Mouse (Mus musculus): Measurements from ENCODE around the gene Sarnp. TPM values are rescaled to one million over a fixed set of nuclear protein-coding genes. Genes with fewer than 3 reads are reported as not detected.

The Sarnp gene
- polyA plus RNA-seq, 1 experiment, result 12.3 TPM

DNA sequence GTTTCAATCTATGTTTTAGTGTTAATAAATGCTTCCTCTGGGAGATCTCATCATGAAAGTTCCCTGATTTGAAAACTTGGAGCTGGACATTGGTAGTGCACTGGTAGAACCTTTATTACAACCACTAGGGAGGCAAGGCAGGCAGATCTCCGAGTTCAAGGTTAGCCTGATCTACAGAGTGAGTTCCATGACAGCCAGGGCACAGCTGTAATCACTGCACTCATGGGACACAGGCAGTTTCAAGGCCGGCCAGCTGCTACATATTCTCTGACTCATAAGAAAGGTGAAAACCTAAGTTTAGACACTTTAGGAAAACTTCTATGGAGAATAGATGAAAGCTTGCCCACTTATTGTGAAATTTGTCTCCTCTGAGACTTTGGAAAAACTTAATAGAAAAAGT is 61.7 kb downstream of the Sarnp start:
- no peak for DNase-seq
- Histone ChIP-seq H3K4me3 (ENCODE audit: control insufficient read depth, insufficient read depth, low read length) (no peak overlapping the region), H3K27ac (ENCODE audit: control insufficient read depth, insufficient read depth, low read length) (no peak overlapping the region), H3K4me1 (replicated peaks; ENCODE audit: control insufficient read depth, insufficient read depth, low read length) (no peaks in the 10 kb centered on the region), H3K36me3 (ENCODE audit: control insufficient read depth, insufficient read depth, low read length) (peaks cover 33% of the 10 kb centered on the region), H3K27me3 (ENCODE audit: control insufficient read depth, insufficient read depth, low read length) (no peaks in the 10 kb centered on the region)
- TF ChIP-seq CTCF (IDR thresholded peaks at IDR 0.05; ENCODE audit: borderline replicate concordance, control insufficient read depth, extremely low read depth, insufficient read depth, low read length, poor library complexity) (no peak), POLR2A (IDR thresholded peaks at IDR 0.05; ENCODE audit: control insufficient read depth, extremely low read depth, insufficient read depth, low read length, poor library complexity) (no peak)
- WGBS, result 94% methylated on average over 2 of the region's 2 CpGs

DNA sequence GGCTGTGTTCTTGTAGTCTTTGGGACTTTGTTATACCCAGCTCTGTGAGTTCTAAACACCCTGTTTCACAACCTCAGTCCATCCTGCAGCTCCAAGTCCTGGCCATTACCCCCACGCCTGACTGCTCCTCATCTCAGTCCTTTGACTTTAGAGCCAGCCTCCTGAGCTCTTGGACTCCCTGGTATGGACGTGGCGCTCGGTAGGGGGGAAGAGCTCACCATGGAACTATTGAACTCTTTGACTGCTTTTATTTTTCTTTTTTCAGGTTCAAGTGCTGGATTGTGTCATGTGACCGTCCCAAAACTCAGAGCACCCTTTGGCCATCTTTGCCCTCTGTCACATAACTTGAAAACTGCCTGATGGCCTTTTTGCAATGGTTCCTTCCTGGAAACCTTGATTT is 64.9 kb downstream of the Sarnp start:
- 98% methylated on average over 5 of the region's 5 CpGs for WGBS
- H3K27me3 ChIP-seq (ENCODE audit: control insufficient read depth, insufficient read depth, low read length), result no peaks in the 10 kb centered on the region
- DNase-seq, result no peak
- no peaks in the 10 kb centered on the region for H3K4me1 ChIP-seq (replicated peaks; ENCODE audit: control insufficient read depth, insufficient read depth, low read length)
- peaks cover 16% of the 10 kb centered on the region for H3K36me3 ChIP-seq (ENCODE audit: control insufficient read depth, insufficient read depth, low read length)
- H3K4me3 ChIP-seq (ENCODE audit: control insufficient read depth, insufficient read depth, low read length), result no peak overlapping the region
- H3K27ac ChIP-seq (ENCODE audit: control insufficient read depth, insufficient read depth, low read length), result no peak overlapping the region
- TF ChIP-seq POLR2A (IDR thresholded peaks at IDR 0.05; ENCODE audit: control insufficient read depth, extremely low read depth, insufficient read depth, low read length, poor library complexity) (no peak), CTCF (IDR thresholded peaks at IDR 0.05; ENCODE audit: borderline replicate concordance, control insufficient read depth, extremely low read depth, insufficient read depth, low read length, poor library complexity) (no peak)

DNA sequence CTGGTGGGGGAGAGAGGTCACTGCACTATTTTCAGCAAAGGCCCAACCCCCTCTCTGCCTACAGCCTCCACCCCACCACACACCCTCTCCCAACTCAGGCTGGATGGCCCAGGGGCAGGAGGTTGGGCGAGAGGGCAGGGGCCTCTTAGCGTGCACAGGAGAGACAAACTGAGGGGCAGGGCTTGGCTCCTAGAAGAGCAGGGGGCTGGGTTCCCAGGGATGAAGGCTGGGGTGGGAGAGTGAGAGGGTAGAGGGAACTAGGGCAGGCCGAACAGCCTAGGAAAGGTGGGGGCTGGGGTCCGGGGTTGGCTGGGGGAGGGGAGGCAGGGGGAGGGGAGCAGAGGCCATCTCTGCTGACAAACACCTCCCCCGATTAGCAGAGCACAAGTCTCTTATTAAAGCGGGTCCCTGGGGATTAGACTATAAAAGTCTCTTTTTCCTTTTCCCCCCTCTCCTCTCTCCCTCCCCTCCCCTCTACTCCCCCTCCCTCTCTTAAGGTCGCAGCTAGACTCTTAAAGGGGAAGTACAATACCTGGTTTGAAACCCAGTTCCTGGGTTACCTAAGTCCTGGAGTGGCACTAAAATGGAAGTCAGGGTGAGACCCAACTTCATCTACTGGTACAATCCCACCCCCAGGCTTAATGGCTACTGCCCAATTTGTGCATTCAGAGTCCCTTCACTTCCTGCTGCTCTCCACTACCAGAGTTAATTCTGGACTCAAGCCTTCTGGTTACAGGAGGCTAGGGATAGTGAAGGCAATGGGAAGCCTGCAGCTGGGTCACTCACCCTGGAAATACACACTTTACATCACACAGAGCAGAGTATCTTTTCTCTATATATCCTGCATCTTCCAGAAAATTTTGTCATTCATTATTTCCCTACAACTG is 72.1 kb downstream of the Sarnp start:
- TF ChIP-seq POLR2A (IDR thresholded peaks at IDR 0.05; ENCODE audit: control insufficient read depth, extremely low read depth, insufficient read depth, low read length, poor library complexity) (no peak), CTCF (IDR thresholded peaks at IDR 0.05; ENCODE audit: borderline replicate concordance, control insufficient read depth, extremely low read depth, insufficient read depth, low read length, poor library complexity) (no peak)
- Histone ChIP-seq H3K27ac (ENCODE audit: control insufficient read depth, insufficient read depth, low read length) (no peak overlapping the region), H3K4me1 (replicated peaks; ENCODE audit: control insufficient read depth, insufficient read depth, low read length) (peaks cover 19% of the 10 kb centered on the region), H3K36me3 (ENCODE audit: control insufficient read depth, insufficient read depth, low read length) (no peaks in the 10 kb centered on the region), H3K27me3 (ENCODE audit: control insufficient read depth, insufficient read depth, low read length) (no peaks in the 10 kb centered on the region), H3K4me3 (ENCODE audit: control insufficient read depth, insufficient read depth, low read length) (no peak overlapping the region)
- 26% methylated on average over 7 of the region's 7 CpGs for WGBS
- DNase-seq, result no peak

DNA sequence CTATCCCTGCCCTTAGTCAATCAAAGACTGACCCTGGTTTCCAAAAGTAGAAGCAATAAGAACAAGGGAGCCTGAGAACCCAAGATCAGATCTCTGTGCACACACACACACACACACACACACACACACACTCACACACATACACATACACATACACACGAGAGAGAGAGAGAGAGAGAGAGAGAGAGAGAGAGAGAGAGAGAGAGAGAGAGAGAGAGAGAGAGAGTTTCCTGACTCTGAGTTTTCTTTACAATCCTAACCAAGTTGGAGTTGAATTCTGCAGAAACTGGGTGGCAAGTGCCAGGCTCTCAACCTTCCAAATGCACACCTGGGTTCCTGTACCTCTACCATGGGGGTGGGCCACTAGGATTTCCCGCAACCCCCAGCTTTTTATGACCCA is 72.7 kb downstream of the Sarnp start:
- Histone ChIP-seq H3K27ac (ENCODE audit: control insufficient read depth, insufficient read depth, low read length) (no peak overlapping the region), H3K4me1 (replicated peaks; ENCODE audit: control insufficient read depth, insufficient read depth, low read length) (peaks cover 19% of the 10 kb centered on the region), H3K4me3 (ENCODE audit: control insufficient read depth, insufficient read depth, low read length) (no peak overlapping the region), H3K36me3 (ENCODE audit: control insufficient read depth, insufficient read depth, low read length) (no peaks in the 10 kb centered on the region), H3K27me3 (ENCODE audit: control insufficient read depth, insufficient read depth, low read length) (peaks cover 2% of the 10 kb centered on the region; the same call in 1 of the 2 replicates)
- DNase-seq, result no peak
- WGBS, result 81% methylated on average over 1 of the region's 2 CpGs
- no peak for TF ChIP-seq CTCF (IDR thresholded peaks at IDR 0.05; ENCODE audit: borderline replicate concordance, control insufficient read depth, extremely low read depth, insufficient read depth, low read length, poor library complexity)
- TF ChIP-seq POLR2A (IDR thresholded peaks at IDR 0.05; ENCODE audit: control insufficient read depth, extremely low read depth, insufficient read depth, low read length, poor library complexity), result no peak

DNA sequence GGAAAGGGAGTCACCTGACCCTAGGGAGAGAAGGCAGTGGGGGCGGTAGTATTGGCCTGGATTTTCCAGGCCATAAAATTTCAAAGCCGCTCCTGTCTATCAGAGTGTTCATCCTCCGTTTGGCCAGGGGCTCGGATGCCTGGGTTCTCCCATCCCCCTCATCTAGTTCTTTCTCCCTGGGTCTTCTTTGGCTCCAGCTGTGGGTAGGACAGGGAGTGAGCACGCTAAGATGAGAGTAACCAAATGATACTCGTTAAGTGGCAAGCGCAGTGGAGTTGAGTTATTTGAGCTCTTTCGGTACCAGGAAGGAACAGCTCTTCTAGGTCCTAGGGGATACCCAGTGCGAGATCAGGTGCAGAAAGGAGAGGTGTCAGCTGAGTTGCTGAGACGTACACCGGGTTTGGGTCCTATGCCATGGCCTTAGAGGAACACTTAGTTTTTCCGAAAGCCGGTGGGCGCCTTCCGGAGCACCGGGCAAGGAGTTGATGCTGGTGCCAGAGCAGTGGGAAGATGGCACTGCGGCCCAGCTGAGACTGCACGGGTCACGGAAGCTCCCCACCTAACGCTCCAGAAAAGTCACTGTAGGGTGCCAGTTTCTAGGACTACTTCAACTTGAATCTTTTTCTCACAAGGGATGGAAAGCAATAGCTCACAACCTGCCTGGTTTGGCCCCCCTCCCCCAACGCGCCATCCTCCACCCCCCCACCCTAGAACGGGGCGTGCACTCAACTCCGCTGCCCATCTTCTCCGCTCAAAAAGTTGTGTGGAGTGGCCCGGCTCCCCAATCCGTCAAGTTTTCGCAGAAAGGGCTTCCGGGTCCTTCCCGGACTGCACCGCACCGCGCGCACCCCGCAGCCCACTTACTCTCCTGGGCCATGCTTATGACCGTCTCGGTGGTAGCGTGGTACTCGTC is 73.5 kb downstream of the Sarnp start:
- WGBS, result 6% methylated on average over 40 of the region's 40 CpGs
- DNase-seq, result peak; percentile 37
- TF ChIP-seq CTCF (IDR thresholded peaks at IDR 0.05; ENCODE audit: borderline replicate concordance, control insufficient read depth, extremely low read depth, insufficient read depth, low read length, poor library complexity), result no peak
- no peak for TF ChIP-seq POLR2A (IDR thresholded peaks at IDR 0.05; ENCODE audit: control insufficient read depth, extremely low read depth, insufficient read depth, low read length, poor library complexity)
- peaks cover 19% of the 10 kb centered on the region for H3K4me1 ChIP-seq (replicated peaks; ENCODE audit: control insufficient read depth, insufficient read depth, low read length)
- peak overlapping the region; percentile 76 for H3K4me3 ChIP-seq (ENCODE audit: control insufficient read depth, insufficient read depth, low read length)
- no peak overlapping the region for H3K27ac ChIP-seq (ENCODE audit: control insufficient read depth, insufficient read depth, low read length)
- peaks cover 2% of the 10 kb centered on the region; the same call in 1 of the 2 replicates for H3K27me3 ChIP-seq (ENCODE audit: control insufficient read depth, insufficient read depth, low read length)
- H3K36me3 ChIP-seq (ENCODE audit: control insufficient read depth, insufficient read depth, low read length), result no peaks in the 10 kb centered on the region
